Mouse (Mus musculus): ENCODE data around the gene Chchd6. TPM values are rescaled to one million over a fixed set of nuclear protein-coding genes. Genes with fewer than 3 reads are reported as not detected.

The Chchd6 gene
- total and polyA plus RNA-seq, 3 experiments: 26.3 to 39.4 (median 34.2) TPM

GRCm38 (mm10) chr6:89452976-89453674, 142.3 kb downstream of the Chchd6 start:
- DNase-seq: no peak

- DNase-seq: no peak
Observed at GRCm38 (mm10) chr6:89452356-89452755, 143.1 kb downstream of the Chchd6 start.

GRCm38 (mm10) chr6:89448736-89449135, 146.7 kb downstream of the Chchd6 start:
- DNase-seq: no peak

- DNase-seq: no peak
Observed at GRCm38 (mm10) chr6:89440671-89441070, 154.8 kb downstream of the Chchd6 start.

- DNase-seq: no peak
Observed at GRCm38 (mm10) chr6:89431920-89432482, 163.5 kb downstream of the Chchd6 start.

- no peak for DNase-seq
Observed at GRCm38 (mm10) chr6:89430749-89431148, 164.7 kb downstream of the Chchd6 start.

- DNase-seq: no peak
Observed at GRCm38 (mm10) chr6:89428661-89429375, 166.6 kb downstream of the Chchd6 start.

- no peak for DNase-seq
Observed at GRCm38 (mm10) chr6:89424461-89424860, 171.0 kb downstream of the Chchd6 start.

- no peak for DNase-seq
Observed at GRCm38 (mm10) chr6:89422621-89423020, 172.8 kb downstream of the Chchd6 start.

- DNase-seq: no peak
Observed at GRCm38 (mm10) chr6:89421922-89422321, 173.5 kb downstream of the Chchd6 start.

GRCm38 (mm10) chr6:89421503-89421902, 173.9 kb downstream of the Chchd6 start:
- DNase-seq: no peak

GRCm38 (mm10) chr6:89420756-89421155, 174.7 kb downstream of the Chchd6 start:
- no peak for DNase-seq

GRCm38 (mm10) chr6:89420110-89420509, 175.3 kb downstream of the Chchd6 start:
- DNase-seq: no peak

- no peak for DNase-seq
Observed at GRCm38 (mm10) chr6:89419066-89419815, 176.2 kb downstream of the Chchd6 start.

- no peak for DNase-seq
Observed at GRCm38 (mm10) chr6:89416030-89416595, 179.3 kb downstream of the Chchd6 start.

- no peak for DNase-seq
Observed at GRCm38 (mm10) chr6:89415091-89415490, 180.4 kb downstream of the Chchd6 start.

- no peak for DNase-seq
Observed at GRCm38 (mm10) chr6:89414126-89414525, 181.3 kb downstream of the Chchd6 start.

GRCm38 (mm10) chr6:89413481-89413884, 182.0 kb downstream of the Chchd6 start:
- peak; percentile 61 for DNase-seq

GRCm38 (mm10) chr6:89412562-89412961, 182.9 kb downstream of the Chchd6 start:
- DNase-seq: peak; percentile 59

GRCm38 (mm10) chr6:89409041-89409440, 186.4 kb downstream of the Chchd6 start:
- no peak for DNase-seq

GRCm38 (mm10) chr6:89408259-89408658, 187.2 kb downstream of the Chchd6 start:
- DNase-seq: peak; percentile 70

- DNase-seq: no peak
Observed at GRCm38 (mm10) chr6:89407247-89407889, 188.1 kb downstream of the Chchd6 start.
